Mouse (Mus musculus) heart, adult 2 months (tissue): ENCODE measurements at regions not wholly inside any gene's neighbourhood (a gene's known extent, or its start where the extent isn't known, plus 50 kb on each side); places are given as distances from the start of the nearest gene placed in this dataset.

Experiments
- CTCF ChIP-seq: fragments of 200-600 bp; IDR thresholded peaks from 2 replicates; pipeline ENCODE4 v1.8.1; 2022; ENCODE audit warnings: antibody characterized with exemption, mild to moderate bottlenecking, moderate library complexity
- EP300 ChIP-seq: fragments of 200-500 bp; IDR thresholded peaks from 2 replicates; pipeline ENCODE4 v1.6.1; 2011; ENCODE audit warnings: low read depth, low read length, control low read depth; ENCODE audit not compliant: insufficient read depth
- POLR2A ChIP-seq: fragments of 200-500 bp; IDR thresholded peaks from 2 replicates; pipeline ENCODE4 v1.6.1; 2011; ENCODE audit warnings: mild to moderate bottlenecking, low read depth, low read length, control low read depth; ENCODE audit not compliant: insufficient read depth

GRCm38 (mm10) chr10:99860322-99861089 lies 101.0 kb upstream of the Csl start:
- no peak for TF ChIP-seq POLR2A
- no peak for TF ChIP-seq CTCF
- TF ChIP-seq EP300, result no peak
